Mouse (Mus musculus): ENCODE measurements around the gene Bcorl1. TPM values are rescaled to one million over a fixed set of nuclear protein-coding genes. Genes with fewer than 3 reads are reported as not detected.

The Bcorl1 gene
- 15.5 and 16.6 TPM in 2 replicates for total RNA-seq (2014; fragmentation: Nextera tagmentation)
- 3.0 and 9.1 TPM in 2 replicates for total RNA-seq (2017)

DNA sequence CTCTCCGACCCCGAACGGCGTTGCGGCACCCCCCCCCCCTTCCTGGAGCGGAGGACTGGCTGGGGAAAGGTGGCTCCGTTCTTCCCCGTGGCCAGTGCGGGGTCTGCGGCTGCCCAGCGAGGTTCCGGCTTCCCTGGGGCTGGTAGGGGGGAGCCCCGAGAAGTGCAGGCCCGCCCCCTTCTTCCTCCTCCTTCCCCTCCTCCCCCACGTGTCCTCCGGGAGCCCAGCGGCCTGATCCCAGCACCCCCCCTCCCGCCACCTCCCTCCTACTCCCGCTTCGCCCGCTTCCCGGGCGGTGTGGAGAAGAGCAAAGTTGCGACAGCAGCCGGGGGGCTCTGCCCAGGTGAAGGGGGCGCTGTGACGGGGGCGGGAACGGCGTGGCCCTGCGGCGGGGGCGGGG, at the start of gene Bcorl1:
TSS of gene Bcorl1 (plus strand) at position 218 of the 400 bp plus-strand sequence.
- ATAC-seq (replicated peaks; ENCODE audit: poor library complexity, severe bottlenecking), result peak; percentile 42

DNA sequence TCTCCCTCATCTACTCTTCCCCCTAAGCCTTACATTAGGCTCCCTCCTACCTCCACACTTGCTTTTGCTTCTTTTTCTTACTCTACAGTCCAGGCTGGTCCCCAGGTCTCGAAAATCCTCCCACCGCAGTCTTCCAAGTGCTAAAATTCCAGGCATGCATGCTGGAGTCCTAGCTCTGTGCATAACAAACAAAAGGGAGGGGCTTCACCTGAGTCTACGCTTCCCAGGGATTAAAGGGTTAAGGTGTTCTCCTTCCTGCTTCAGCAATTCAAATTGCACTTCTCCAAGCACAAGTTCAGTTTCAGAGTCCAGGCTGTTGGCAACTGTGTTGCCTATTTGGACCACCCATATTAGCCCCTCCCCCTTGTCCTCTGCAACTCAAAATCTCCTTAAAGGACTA, 49.7 kb upstream of the Bcorl1 start:
- ATAC-seq (replicated peaks; ENCODE audit: poor library complexity, severe bottlenecking), result no peak

DNA sequence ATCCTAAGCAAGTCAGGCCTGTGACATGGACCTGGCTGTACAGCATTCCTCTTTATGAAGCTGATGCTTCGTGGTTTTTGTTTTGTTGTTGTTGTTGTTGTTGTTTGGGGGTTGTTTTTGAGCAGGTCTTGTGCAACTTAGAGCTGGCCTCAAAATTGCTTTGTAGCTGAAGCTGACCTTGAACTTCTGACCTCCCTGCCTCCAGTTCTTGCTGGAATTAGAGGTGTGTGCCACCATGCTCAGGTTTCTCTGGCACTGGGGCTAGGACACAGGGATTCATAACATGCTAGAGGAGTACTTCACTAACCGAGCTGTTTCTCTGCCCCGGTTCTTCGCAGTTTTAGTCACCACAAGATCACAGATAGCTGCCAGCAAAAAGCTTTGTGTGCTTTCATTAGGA, 35.8 kb upstream of the Bcorl1 start:
- no peak for ATAC-seq (replicated peaks; ENCODE audit: poor library complexity, severe bottlenecking)

DNA sequence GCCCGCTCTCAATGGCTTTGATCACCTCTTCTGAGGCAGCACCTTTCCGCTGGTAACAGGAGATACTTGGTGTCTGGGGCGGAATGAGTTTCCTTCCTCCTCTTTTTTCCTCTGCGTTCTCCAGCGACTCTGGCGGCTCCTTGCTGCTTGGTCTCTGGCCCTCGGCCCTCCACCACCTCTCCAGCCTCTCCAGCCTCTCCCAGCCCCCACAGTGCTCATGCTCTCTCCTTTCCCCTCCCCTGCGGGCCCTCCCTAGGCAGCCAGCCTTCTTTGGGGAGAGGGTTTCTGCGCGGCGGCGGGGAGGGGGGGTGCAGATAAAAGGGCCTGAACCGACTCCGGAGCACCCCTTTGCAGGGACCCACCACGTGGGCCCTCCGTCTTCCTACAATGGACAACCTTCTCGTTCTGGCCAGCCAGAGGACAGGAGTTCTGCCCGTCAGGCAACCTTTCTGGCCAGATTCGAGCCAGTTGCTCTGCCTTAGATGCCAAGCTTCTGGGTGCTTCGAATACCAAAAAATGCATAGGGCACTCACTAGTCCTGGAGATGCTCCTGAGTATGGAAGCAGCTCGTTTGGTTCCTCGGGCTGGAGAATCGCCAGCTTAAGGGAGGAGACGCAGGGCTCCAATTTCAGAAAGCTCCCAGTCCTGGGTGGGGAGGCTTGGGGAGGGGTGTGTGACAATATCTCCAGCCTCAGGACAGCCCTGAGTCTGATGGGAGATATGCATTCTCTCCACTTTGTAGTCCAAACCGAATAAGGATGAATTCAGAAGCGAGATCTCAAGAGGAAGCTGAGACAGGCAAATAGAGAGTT, 30.2 kb upstream of the Bcorl1 start:
- ATAC-seq (replicated peaks; ENCODE audit: poor library complexity, severe bottlenecking), result no peak

DNA sequence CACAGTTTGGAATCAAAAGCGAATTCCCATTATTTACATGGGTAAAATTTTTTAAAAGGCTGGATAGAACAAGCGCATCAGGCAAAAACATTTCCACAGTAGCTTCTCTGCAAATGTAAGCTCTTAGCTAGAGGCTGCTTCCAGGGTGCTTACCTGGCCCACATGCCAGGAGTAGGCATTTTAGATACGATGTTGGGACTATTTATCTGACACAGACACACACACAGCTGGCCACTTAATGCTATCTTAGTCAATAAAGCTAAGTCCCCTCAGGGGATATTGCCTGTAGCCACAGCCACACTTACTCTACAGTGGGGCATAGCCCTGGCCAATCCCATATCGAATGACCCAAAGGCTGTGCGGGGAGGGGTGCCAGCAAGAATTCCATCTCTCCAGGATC, 29.4 kb upstream of the Bcorl1 start:
- no peak for ATAC-seq (replicated peaks; ENCODE audit: poor library complexity, severe bottlenecking)

DNA sequence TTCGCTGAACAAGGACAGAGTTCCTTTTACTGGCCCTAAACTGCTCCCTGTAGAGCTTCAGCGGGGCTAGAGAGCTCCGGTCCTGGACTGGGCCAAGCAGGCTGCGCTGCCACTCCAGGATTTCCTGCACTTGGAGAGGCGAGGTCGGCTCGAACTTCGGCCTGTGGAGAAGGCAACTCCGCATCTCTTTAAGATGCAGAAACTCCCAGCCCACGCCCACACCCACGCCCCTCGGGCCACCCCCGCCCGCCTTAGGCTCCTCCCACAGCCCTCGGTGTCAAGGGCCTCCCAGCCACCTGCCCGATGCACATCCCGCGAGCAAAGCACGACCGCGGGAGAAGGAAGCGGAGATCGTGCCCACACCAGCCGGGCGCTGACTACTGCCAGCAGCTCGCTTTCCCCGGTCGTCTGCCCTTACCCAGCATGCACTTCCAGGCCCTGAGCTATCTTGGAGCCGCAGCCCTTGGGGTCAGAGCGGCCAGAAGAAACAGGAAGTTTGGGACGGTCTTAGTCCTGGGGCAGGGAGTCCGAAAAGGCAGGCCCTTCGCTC, 26.6 kb upstream of the Bcorl1 start:
- peak; percentile 94 for ATAC-seq (replicated peaks; ENCODE audit: poor library complexity, severe bottlenecking)

DNA sequence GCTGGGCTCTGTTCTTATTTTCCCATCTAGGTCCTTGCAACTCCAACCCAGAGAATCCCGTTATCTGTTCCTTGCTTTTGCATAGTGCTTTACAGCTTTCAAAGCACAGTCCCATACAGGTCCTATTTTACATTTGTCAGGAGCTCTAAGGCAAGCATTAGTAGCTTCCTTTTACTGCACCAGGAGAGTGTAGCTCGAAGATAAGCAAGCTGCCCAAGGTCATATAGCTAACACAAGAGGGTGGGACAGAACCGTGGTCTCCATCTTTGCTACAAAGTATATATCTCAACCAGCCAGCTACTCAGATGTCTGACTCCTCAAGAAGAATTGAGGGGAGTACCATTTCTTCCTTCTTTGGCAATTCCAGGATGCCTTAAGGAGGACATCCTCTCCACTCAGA, 23.7 kb upstream of the Bcorl1 start:
- no peak for ATAC-seq (replicated peaks; ENCODE audit: poor library complexity, severe bottlenecking)

DNA sequence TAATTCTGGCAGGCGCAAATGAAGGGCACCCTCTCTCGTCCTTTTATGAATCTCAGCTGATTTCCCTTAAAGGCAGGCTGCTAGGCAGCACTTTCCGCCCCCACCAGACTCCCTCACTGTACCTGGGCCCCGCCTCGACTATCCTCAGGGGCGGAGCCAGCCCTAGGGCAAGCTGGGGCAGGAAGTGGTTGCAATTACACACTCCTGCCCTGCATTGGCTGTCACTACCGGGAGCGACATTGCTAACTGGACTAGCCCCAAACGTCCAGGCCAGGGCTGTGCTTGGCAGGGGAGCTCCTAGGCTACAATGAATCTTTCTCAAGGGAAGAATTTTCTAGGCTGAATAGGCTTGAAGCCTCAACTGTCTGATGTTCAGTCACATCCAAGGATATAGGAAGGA, 23.0 kb upstream of the Bcorl1 start:
- peak; percentile 76 for ATAC-seq (replicated peaks; ENCODE audit: poor library complexity, severe bottlenecking)

DNA sequence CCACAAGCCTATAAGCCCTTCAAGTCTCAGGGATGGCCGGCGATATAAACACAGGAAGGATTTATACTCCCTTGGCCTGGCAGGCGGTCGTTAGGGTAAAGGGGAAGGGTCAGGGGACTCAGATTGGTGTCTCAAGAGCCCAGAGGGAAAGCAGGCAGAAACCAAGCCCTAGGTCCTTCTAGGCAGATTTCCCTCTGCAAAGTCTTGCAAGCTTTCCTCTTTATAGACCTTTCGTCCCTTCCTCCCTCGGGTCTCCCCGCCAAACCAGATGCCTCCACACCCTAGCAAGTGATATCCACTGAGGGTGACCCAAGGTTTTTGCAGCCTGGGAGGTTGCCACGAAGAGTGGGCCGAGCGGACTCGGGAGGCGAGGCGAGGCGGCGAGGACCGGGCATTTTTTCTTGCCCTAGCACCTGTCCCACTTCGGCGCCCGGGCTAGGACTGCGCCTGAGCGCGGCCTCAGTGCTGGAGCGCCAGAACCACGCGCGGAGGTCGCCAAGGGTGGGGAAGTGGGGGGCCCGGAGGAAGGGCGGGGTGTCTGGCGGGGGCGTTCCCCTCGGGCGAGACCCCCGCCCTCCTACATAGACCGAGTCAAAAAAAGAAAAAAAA, 613 bp upstream of the Bcorl1 start:
- ATAC-seq (replicated peaks; ENCODE audit: poor library complexity, severe bottlenecking), result no peak

DNA sequence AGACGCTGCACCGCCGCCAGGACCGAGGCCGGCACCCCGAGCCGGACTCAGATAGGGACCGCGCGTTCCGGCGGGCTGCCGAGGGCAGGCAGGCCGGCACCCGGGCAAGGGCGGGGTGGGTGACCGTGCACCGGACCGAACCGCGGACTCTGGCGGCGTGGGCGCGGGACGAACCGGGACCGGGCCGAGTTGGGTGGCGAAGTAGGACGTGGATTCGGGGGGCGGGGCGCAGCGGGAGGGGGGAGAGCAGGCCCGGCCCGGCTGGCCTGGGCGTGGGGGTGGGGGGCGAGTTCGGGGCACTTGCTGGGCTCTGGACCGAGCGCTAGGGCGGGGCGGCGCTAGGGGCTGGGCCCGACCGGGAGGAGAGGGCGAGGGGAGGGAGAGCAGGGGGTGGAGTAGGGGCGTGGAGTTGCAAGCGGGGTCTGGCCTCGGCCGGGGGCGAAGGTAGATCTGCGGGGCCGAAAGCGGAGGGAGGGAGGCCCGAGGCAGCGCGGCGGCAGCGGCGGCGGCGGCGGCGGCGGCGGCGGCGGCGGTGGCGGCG, 533 bp downstream of the Bcorl1 start:
- ATAC-seq (replicated peaks; ENCODE audit: poor library complexity, severe bottlenecking), result peak; percentile 13; the same call in 1 of the 2 replicates

DNA sequence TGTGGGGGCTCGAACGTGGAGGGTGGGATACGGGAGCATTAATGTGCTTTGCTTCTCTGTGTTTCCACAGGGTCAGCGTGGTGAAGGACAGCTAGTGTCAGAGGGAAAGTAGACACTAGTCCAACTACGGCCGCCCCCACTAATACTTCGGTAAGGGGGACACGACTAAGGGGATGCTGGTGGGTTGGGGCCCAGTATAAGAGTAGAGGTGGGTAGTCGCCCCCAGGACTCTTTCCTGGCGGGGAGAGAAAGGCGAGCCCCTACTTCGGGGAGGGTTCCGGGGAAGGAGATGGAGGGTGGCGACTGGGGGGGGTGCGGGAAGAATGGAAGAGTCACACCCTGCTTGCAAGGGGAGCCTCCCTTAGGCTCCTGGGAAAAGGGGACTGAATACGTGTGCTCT, 1.6 kb downstream of the Bcorl1 start:
- ATAC-seq (replicated peaks; ENCODE audit: poor library complexity, severe bottlenecking), result no peak

DNA sequence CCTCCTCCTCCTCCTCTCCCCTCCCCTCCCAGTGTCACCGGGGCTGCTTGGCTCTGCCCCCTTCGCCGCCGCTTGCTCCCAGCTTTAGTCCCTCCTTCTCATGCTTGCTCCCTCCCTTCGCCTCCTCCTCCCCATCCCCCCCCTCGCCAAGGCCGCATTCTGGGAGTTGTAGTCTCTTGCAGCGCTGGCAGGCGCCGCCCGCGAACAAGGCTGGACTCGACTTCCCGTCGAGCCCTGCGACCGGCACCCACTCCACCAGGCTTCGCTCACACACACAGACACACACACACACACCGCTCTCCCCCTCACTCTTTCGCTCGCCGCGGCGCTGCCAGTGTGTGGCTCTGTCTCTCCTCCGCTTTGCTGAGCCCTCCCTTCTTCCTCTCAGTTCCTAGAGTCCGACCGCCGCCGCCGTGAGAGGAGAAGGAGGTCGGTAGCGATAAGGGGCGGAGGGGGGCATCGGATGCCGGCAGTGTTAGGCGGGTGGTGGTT, 2.3 kb downstream of the Bcorl1 start:
- peak; percentile 79 for ATAC-seq (replicated peaks; ENCODE audit: poor library complexity, severe bottlenecking)

DNA sequence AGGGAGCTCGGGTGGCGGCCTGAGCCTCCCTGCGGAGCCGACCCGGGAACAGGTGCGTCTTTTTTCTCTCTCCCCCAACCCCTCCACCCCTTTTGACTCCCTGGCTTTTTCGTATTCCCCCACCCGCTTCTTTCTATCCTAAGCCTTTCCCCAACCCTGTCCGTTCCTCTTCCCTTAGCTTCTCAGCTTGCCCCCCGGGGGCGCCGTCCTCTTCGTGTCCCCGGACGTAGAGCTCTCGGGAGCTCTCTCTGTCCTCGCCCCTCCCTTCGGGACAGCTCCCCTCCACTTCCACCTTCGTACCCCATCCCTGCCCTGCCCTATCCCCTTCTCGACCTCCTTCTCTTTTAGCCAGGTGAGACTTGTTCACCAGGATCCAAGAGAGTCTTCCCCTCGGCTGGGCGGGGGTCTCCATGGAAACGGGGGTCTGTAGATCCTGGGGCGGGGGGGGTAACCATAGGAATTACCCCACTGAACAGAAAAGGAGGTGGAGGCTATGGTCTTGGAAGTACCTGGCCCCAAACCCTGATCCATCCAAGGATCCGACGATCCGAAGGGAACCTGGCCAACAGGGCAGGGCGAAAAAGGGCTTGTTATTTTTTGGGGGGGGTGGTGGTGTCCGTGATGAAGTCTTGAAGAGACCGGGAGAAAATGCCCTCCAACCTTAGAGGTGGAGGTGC, 2.9 kb downstream of the Bcorl1 start:
- ATAC-seq (replicated peaks; ENCODE audit: poor library complexity, severe bottlenecking), result no peak

DNA sequence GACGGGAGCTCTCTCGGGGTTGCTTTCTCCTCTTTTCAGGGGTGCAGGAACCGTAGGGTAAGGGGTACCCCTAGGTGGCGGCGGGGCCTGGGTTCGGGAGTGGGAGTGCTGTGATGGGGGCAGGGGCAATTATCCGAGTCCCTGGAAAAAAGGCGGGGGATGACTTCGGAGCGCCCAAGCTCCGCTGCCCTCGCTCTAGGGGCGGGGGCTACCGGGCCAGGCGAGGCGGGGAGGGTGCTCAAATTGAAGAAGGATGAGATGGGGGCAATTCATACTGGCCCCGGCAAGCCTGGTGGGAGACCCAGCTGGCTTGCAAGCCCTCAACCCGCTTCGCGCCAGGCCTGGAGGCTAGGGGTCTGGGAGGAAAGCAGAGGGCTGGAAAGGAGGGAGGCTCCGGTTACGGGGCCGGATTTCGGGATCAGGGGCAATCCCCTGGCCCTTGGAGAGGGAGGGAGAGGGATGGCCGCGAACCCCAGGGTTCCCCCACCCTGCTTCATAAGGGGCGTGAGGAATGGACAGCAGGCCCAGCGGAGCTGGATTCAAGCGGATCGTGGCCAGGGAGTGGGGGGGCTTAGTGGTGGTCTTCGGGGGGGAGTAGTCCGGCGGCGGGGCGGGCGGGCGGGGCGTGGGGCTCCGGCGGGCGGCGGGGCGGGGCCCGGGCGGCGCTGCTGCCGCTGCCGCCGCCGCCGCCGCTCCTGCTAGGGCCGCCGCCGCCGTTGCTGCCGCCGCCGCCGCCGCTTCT, 3.7 kb downstream of the Bcorl1 start:
- no peak for ATAC-seq (replicated peaks; ENCODE audit: poor library complexity, severe bottlenecking)

DNA sequence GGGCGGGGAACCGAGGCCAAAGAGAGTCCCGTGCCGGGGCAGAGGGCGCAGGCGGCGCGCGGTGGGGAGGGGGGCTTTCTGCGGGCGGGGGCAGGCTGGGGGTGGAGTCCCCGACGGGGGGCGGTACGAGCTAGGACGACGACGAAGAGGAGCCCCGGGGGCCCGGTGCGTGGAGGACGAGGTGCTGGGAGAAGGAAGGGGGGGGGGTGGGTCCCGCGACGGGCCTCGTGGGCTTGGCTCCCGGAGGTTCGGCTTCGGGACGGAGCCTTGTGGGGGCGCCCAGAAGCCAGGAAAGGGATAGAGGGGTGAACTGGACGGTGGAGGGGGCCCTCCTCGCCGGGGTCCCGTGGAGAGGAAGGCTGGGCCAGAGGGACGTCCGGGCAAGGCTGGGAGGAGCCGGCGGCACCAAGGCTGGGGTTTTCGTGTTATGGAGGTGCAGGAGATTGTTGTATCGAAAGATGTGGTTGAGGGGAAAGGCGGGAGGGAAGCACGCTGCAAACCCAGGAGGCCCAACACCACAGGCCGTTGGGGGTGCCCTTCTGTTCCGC, 4.3 kb downstream of the Bcorl1 start:
- peak; percentile 13; the same call in 1 of the 2 replicates for ATAC-seq (replicated peaks; ENCODE audit: poor library complexity, severe bottlenecking)

DNA sequence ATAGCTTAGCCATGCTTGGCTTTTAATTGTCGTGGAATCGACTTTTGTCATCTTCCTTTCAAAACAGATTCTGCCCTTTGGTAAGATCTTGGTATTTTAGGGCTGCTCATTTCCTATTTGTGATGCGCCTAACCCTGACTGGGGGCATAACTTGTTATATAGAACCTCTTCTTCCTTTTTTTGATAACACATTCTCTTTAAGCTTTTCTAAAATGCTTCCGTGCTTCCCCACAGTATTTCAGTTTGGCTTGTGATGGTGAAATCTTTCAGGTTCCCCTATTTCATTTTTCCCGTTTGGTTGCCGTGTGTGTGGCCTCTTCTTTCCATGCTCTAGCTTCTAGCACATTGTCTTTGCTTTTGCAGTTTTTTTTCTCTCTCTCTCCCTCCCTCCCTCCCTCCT, 14.2 kb downstream of the Bcorl1 start:
- peak; percentile 86 for ATAC-seq (replicated peaks; ENCODE audit: poor library complexity, severe bottlenecking)

DNA sequence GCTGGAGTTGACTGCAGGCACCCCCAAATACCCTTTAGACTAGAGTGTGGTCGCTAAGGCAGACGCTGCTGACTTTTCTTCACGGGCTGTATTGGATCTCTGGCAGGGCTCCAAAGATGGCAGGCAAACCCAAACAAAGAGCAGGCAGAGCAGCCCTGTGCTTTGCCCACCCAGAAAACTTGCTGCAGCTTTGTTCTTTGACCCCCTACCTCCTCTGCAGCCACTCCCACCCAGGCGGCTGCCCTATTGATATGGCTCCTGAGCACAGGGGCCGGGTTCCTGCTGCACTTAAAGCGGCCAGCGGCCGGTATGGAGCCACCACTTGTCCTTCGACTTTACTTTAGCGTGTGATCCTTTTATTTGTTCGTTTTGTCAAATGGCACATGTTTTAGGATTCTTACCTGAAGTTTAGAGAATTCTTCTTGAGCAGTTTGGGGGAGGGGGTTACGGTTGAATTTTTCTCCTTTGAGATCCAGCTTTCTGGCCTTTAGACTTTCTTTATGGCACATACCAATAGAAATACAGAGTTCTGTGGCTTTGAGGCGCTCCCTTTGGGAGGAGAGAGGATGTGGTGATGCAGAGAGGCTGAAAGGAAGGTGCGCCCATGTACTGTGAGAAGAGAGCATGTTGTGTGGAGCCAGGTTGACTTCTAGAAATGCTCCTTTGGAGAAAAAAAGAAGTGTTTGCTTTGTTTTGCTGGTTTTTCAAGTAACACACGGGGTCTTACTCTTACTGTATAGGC, 24.8 kb downstream of the Bcorl1 start:
- no peak for ATAC-seq (replicated peaks; ENCODE audit: poor library complexity, severe bottlenecking)

DNA sequence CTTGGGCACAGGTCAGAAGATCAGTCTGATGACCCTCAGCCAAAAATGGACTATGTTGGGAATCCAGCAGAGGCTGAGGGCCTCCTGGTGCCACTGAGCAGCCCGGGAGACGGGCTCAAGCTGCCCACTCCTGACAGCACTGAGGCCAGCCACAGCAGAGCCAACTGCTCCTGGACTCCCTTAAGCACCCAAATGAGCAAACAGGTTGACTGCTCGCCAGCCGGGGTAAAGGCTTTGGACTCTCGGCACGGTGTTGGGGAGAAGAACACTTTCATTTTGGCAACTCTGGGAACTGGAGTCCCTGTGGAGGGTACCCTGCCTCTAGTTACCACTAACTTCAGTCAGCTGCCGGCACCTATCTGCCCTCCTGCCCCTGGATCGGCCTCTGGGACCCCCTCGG, 26.7 kb downstream of the Bcorl1 start:
- ATAC-seq (replicated peaks; ENCODE audit: poor library complexity, severe bottlenecking), result no peak

DNA sequence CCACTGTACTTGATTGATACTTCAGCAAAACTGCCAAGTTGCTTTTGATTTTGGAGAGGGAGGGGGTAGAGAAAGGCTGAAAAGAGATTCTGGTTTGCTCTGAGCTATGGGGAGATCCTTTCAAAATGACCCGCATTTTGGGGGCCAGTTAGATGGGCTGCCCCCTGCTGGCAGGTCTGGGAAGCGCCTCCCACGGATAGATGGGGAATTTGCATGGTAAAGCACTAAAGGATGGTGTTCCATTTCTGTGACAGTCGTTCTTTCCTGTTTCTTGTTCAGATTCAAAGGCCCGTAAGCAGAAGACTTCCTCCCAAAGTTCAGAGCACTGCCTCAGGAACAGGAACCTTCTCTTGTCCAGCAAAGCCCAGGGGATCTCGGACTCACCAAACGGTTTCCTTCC, 42.5 kb downstream of the Bcorl1 start:
- ATAC-seq (replicated peaks; ENCODE audit: poor library complexity, severe bottlenecking), result peak; percentile 55

Data from granulocyte monocyte progenitor cell, adult 5-6 weeks (primary cell).